Mouse (Mus musculus) liver, embryonic 11.5 days (tissue): Measurements from ENCODE around the gene Apod. TPM values are rescaled to one million over a fixed set of nuclear protein-coding genes. Genes with fewer than 3 reads are reported as not detected.

Experiments used
- ATAC-seq: fragments of 200-750 bp; cut with Nextera tagmentation; replicated peaks from 2 replicates; pipeline ENCODE4 v1.8.0; 2017; ENCODE audit warnings: moderate number of reproducible peaks, mild to moderate bottlenecking, moderate TSS enrichment, moderate library complexity; ENCODE audit not compliant: low FRiP score
- DNase-seq: peaks from one replicate; pipeline ENCODE4 v3.0.0-alpha.2; 2017; ENCODE audit warnings: low spot score
- H3K27ac ChIP-seq: fragments of 300-500 bp; sonication (generic); 2 replicates; pipeline ENCODE4 v1.5.1; 2014; ENCODE audit warnings: mild to moderate bottlenecking, low read depth, low read length, control low read depth
- H3K27me3 ChIP-seq: fragments of 300-500 bp; sonication (generic); replicated peaks from 2 replicates; pipeline ENCODE4 v1.6.1; 2014; ENCODE audit warnings: low read length, mixed read lengths; ENCODE audit not compliant: control insufficient read depth, insufficient read depth
- H3K36me3 ChIP-seq: fragments of 300-500 bp; sonication (generic); 2 replicates; pipeline ENCODE4 v1.6.1; 2014; ENCODE audit warnings: mild to moderate bottlenecking, low read length, moderate library complexity, mixed read lengths; ENCODE audit not compliant: control insufficient read depth, insufficient read depth
- H3K4me1 ChIP-seq: fragments of 300-500 bp; sonication (generic); replicated peaks from 2 replicates; pipeline ENCODE4 v1.6.1; 2014; ENCODE audit warnings: low read length, mixed read lengths; ENCODE audit not compliant: control insufficient read depth, insufficient read depth
- H3K4me2 ChIP-seq: fragments of 300-500 bp; sonication (generic); 2 replicates; pipeline ENCODE4 v1.6.1; 2014; ENCODE audit warnings: mild to moderate bottlenecking, control low read depth, moderate library complexity
- H3K4me3 ChIP-seq: fragments of 300-500 bp; sonication (generic); 2 replicates; pipeline ENCODE4 v1.5.1; 2014; ENCODE audit warnings: low read depth, low read length, control low read depth
- H3K9ac ChIP-seq: fragments of 300-500 bp; sonication (generic); 2 replicates; pipeline ENCODE4 v1.6.1; 2014; ENCODE audit warnings: low read depth, low read length, control low read depth
- H3K9me3 ChIP-seq: fragments of 300-500 bp; sonication (generic); 2 replicates; pipeline ENCODE4 v1.6.1; 2016; ENCODE audit warnings: low read length, inconsistent platforms, mixed read lengths; ENCODE audit not compliant: control insufficient read depth
- WGBS: fragments of 180-500 bp; shearing (Covaris S2); extraction: QIAGEN DNeasy Blood & Tissue Kit; methylation state at CpG from one replicate; pipeline ENCODE4 v1.1.7; 2014; 5-methylcytosine and 5-hydroxymethylcytosine counted together
- polyA plus RNA-seq: library from polyadenylated mRNA; unstranded; fragments of >200 nt; fragmentation: Nextera tagmentation; extraction: Ambion mirVana; gene quantifications from 2 replicates; pipeline ENCODE4 v1.2.1, GENCODE M21; 2014

The Apod gene
- polyA plus RNA-seq, 1 experiment from 2014 or later = not detected

GRCm38 (mm10) chr16:31286801-31287488 lies 27.7 kb downstream of the Apod start:
- Histone ChIP-seq H3K27ac (no peak overlapping the region), H3K4me3 (no peak overlapping the region), H3K27me3 (no peaks in the 10 kb centered on the region), H3K36me3 (no peaks in the 10 kb centered on the region), H3K9ac (no peak overlapping the region), H3K9me3 (no peaks in the 10 kb centered on the region), H3K4me1 (no peaks in the 10 kb centered on the region; the same call in 1 of the 2 replicates), H3K4me2 (no peak overlapping the region)
- DNase-seq (no peak), ATAC-seq (no peak)
- 86% methylated on average over 11 of the region's 11 CpGs for WGBS

- 79% methylated on average over 2 of the region's 2 CpGs for WGBS
- Histone ChIP-seq H3K27ac (no peak overlapping the region), H3K27me3 (no peaks in the 10 kb centered on the region), H3K4me3 (no peak overlapping the region), H3K4me1 (no peaks in the 10 kb centered on the region), H3K36me3 (no peaks in the 10 kb centered on the region), H3K9ac (no peak overlapping the region), H3K9me3 (no peaks in the 10 kb centered on the region), H3K4me2 (no peak overlapping the region)
- ATAC-seq = no peak
- no peak for DNase-seq
These were observed 32.6 kb downstream of the Apod start for GRCm38 (mm10) chr16:31281981-31282380.

GRCm38 (mm10) chr16:31280176-31280575 lies 34.4 kb downstream of the Apod start:
- Histone ChIP-seq H3K36me3 (no peaks in the 10 kb centered on the region), H3K4me2 (no peak overlapping the region), H3K4me1 (peaks cover 4% of the 10 kb centered on the region; the same call in 1 of the 2 replicates), H3K9me3 (no peaks in the 10 kb centered on the region), H3K27me3 (no peaks in the 10 kb centered on the region), H3K27ac (no peak overlapping the region), H3K4me3 (no peak overlapping the region), H3K9ac (no peak overlapping the region)
- no peak for ATAC-seq
- WGBS = 89% methylated on average over 4 of the region's 4 CpGs
- DNase-seq = no peak

DNA sequence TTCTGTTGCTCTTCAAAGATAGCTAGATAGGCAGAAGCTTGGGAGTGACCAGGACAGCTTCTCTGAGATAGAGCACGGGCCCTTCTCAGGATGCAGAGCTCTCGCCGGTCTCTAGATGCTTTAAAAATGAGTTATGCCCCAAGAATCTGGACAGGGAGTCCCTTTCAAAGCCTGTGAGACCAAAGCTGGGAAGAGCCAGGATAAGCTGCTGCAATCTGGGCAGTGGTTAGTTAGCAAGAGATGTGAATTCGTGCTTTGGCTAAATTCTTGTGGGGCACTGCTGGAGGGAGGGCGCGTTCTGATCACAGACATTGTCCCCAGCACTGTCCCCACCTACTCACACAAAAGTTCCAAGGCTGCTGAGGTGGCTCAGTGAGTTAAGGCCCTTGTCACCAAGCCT lies 36.0 kb downstream of the Apod start:
- WGBS = 70% methylated on average over 6 of the region's 6 CpGs
- no peak overlapping the region for H3K27ac ChIP-seq
- no peak overlapping the region for H3K4me2 ChIP-seq
- H3K36me3 ChIP-seq = no peaks in the 10 kb centered on the region
- no peaks in the 10 kb centered on the region for H3K9me3 ChIP-seq
- H3K27me3 ChIP-seq = no peaks in the 10 kb centered on the region
- H3K4me3 ChIP-seq = no peak overlapping the region
- no peak for DNase-seq
- ATAC-seq = no peak
- no peak overlapping the region for H3K9ac ChIP-seq
- H3K4me1 ChIP-seq = peaks cover 7% of the 10 kb centered on the region

- Histone ChIP-seq H3K4me1 (peaks cover 12% of the 10 kb centered on the region), H3K9me3 (no peaks in the 10 kb centered on the region), H3K9ac (no peak overlapping the region), H3K36me3 (no peaks in the 10 kb centered on the region), H3K27ac (no peak overlapping the region), H3K27me3 (no peaks in the 10 kb centered on the region), H3K4me3 (no peak overlapping the region), H3K4me2 (no peak overlapping the region)
- DNase-seq (no peak), ATAC-seq (no peak)
- 56% methylated on average over 2 of the region's 2 CpGs for WGBS
These were observed 36.5 kb downstream of the Apod start for GRCm38 (mm10) chr16:31278081-31278480.

GRCm38 (mm10) chr16:31276962-31277361 lies 37.6 kb downstream of the Apod start:
- 74% methylated on average over 7 of the region's 7 CpGs for WGBS
- Histone ChIP-seq H3K9me3 (no peaks in the 10 kb centered on the region), H3K36me3 (no peaks in the 10 kb centered on the region), H3K4me3 (no peak overlapping the region), H3K4me2 (no peak overlapping the region), H3K4me1 (peaks cover 22% of the 10 kb centered on the region), H3K9ac (no peak overlapping the region), H3K27me3 (no peaks in the 10 kb centered on the region), H3K27ac (no peak overlapping the region)
- peak; percentile 28 for DNase-seq
- ATAC-seq = no peak

DNA sequence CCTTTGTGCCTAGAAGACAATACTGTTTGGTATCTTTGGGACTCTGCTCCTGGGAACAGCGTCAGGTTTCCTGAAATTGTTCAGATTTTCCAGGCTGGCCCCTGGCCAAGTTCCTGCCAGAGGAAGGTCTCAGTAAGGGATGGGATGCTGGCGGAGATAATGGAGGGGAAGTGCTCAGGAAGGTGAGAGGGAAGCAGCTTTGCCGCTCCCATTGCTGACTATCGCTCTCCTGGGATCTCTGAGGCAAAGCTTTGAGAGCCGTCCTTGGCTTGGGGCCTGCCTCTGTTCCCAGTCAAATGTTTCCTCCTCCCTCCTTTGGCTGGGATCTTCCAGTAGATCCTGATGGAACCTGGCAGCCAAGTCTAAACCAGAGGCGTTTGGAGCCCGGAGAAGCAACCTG lies 38.1 kb downstream of the Apod start:
- DNase-seq (peak; percentile 28), ATAC-seq (no peak)
- H3K4me2 ChIP-seq = no peak overlapping the region
- no peak overlapping the region for H3K4me3 ChIP-seq
- H3K9me3 ChIP-seq = no peaks in the 10 kb centered on the region
- peaks cover 22% of the 10 kb centered on the region for H3K4me1 ChIP-seq
- no peak overlapping the region for H3K27ac ChIP-seq
- no peaks in the 10 kb centered on the region for H3K27me3 ChIP-seq
- H3K9ac ChIP-seq = no peak overlapping the region
- H3K36me3 ChIP-seq = no peaks in the 10 kb centered on the region
- WGBS = 38% methylated on average over 7 of the region's 7 CpGs

GRCm38 (mm10) chr16:31274674-31275460 lies 39.7 kb downstream of the Apod start, which contains the start of gene Ppp1r2:
TSS of gene Ppp1r2 (minus strand) at chr16:31275277.
- Histone ChIP-seq H3K27me3 (no peaks in the 10 kb centered on the region), H3K36me3 (no peaks in the 10 kb centered on the region), H3K4me2 (peak within 1 kb of the TSS; percentile 79), H3K4me1 (peaks cover 24% of the 10 kb centered on the region), H3K27ac (peak within 1 kb of the TSS; percentile 85), H3K9me3 (no peaks in the 10 kb centered on the region), H3K4me3 (peak within 1 kb of the TSS; percentile 78), H3K9ac (peak within 1 kb of the TSS; percentile 80)
- ATAC-seq = peak; percentile 95
- under 1% methylated on average over 77 of the region's 83 CpGs for WGBS
- DNase-seq = peak; percentile 93
